Mouse (Mus musculus): ENCODE measurements at regions not wholly inside any gene's neighbourhood (a gene's known extent, or its start where the extent isn't known, plus 50 kb on each side); places are given as distances from the start of the nearest gene placed in this dataset.

DNA sequence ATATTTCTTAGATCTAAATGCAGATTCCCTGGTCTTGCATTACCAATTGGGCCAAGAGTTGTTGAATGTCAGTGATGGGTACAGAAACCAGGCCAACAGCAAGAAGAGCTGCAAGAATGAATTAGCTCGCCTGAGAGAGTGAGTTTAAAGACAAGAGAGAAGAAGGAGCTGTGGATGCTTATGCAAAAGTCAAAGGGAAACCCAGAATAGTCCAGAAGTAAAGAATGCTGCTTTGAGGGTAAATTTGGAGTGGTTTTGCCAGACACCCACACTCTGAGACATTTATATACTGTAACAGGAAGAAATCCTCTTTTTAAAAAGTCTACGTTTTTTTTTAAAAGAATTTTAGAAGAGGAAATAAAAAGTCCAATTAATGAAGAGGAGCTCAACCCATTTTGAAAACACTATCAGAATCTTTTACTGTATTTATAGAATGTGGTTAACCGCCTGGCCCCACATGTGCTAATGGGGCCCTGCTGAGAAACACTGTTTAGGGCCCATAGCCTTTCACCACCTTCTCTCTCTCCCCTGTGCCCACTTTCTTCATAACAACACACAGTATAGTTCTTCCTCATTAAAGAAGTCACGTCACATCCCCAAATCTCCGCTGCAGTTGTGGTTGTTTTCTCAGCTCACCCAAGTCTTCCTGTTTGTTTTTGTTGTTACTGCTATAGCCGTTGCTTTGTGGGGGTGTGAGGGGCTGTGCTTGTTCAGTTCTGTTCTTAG lies 158.0 kb upstream of the Cited2 start:
- TF ChIP-seq EP300 (IDR thresholded peaks at IDR 0.05; ENCODE audit: insufficient read depth, low read depth, low read length) (no peak), CTCF (IDR thresholded peaks at IDR 0.05; ENCODE audit: low read depth, low read length) (no peak), POLR2A (IDR thresholded peaks at IDR 0.05; ENCODE audit: insufficient read depth, low read length) (no peak)

All from ES-Bruce4 (cell line).